Mouse (Mus musculus) heart, embryonic 13.5 days (tissue): Measurements from ENCODE around the gene Sall1. TPM values are rescaled to one million over a fixed set of nuclear protein-coding genes. Genes with fewer than 3 reads are reported as not detected.

ENCODE experiments used
- ATAC-seq: fragments of 200-750 bp; cut with Nextera tagmentation; 2 replicates; pipeline ENCODE4 v1.8.0; 2017; ENCODE audit warnings: moderate TSS enrichment; ENCODE audit not compliant: insufficient number of reproducible peaks, low FRiP score, low TSS enrichment; ENCODE audit errors: extremely low read depth
- H3K27ac ChIP-seq: fragments of 300-500 bp; sonication (generic); replicated peaks from 2 replicates; pipeline ENCODE4 v1.5.1; 2015; ENCODE audit warnings: moderate library complexity, mild to moderate bottlenecking, inconsistent platforms
- H3K27me3 ChIP-seq: fragments of 300-500 bp; sonication (generic); replicated peaks from 2 replicates; pipeline ENCODE4 v1.6.1; 2015; ENCODE audit warnings: mild to moderate bottlenecking, inconsistent platforms
- H3K36me3 ChIP-seq: fragments of 300-500 bp; sonication (generic); 2 replicates; pipeline ENCODE4 v1.6.1; 2015; ENCODE audit warnings: mild to moderate bottlenecking, inconsistent platforms
- H3K4me1 ChIP-seq: fragments of 300-500 bp; sonication (generic); 2 replicates; pipeline ENCODE4 v1.6.1; 2015; ENCODE audit warnings: inconsistent platforms
- H3K4me2 ChIP-seq: fragments of 300-500 bp; sonication (generic); 2 replicates; pipeline ENCODE4 v1.6.1; 2015; ENCODE audit warnings: inconsistent platforms, mild to moderate bottlenecking, moderate library complexity
- H3K4me3 ChIP-seq: fragments of 300-500 bp; sonication (generic); 2 replicates; pipeline ENCODE4 v1.5.1; 2015; ENCODE audit warnings: moderate library complexity, mild to moderate bottlenecking, inconsistent platforms
- H3K9ac ChIP-seq: fragments of 300-500 bp; sonication (generic); 2 replicates; pipeline ENCODE4 v1.6.1; 2015; ENCODE audit warnings: inconsistent platforms, mild to moderate bottlenecking, moderate library complexity
- H3K9me3 ChIP-seq: fragments of 300-500 bp; sonication (generic); 2 replicates; pipeline ENCODE4 v1.6.1; 2016; ENCODE audit warnings: inconsistent platforms
- WGBS: fragments of 180-500 bp; shearing (Covaris S2); methylation state at CpG from one replicate; pipeline ENCODE4 v1.1.7; 2015; ENCODE audit warnings: mixed read lengths; 5-methylcytosine and 5-hydroxymethylcytosine counted together
- polyA plus RNA-seq: library from polyadenylated mRNA; unstranded; fragments of >200 nt; fragmentation: Nextera tagmentation; extraction: Ambion mirVana; gene quantifications from 2 replicates; pipeline ENCODE4 v1.2.1, GENCODE M21; 2015

Sall1 gene
- polyA plus RNA-seq, 1 experiment from 2014 or later: 3.9 TPM

DNA sequence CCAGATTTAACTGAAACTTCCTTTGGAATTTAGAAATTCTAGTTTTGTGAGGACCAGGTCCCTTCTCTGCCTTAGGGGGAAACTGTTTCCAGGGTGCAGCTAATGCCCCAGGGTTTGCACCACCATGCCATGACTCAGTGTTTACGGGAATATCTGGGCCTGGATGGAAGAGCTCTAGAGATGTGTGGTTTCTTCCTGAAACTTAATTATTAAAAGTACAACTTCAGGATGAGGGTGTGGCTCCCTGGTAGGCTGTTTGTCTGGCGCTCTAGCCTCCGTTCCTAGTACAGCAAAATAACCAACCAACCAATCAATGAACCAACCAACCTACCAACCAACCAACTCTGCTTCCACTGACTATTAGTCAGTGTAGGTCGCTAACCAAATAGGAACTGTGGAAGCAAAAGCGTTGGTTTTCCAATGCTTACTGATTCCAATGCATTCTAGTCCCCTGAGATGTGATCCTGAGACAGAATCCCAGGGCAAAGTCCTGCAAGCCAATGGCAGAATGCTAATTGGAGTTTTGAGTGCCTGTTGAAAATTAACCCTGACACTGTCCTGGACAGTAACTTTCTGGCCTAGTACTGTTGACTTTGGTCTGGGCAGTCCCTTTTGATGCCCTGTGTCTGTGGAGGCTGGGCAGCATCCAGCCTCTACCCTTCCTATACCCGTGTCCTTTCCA, 31.0 kb downstream of the Sall1 start:
- no peak overlapping the region for H3K27ac ChIP-seq
- 83% methylated on average over 6 of the region's 6 CpGs for WGBS
- no peak for ATAC-seq
- H3K9me3 ChIP-seq: no peaks in the 10 kb centered on the region
- peaks cover 7% of the 10 kb centered on the region for H3K4me1 ChIP-seq
- H3K27me3 ChIP-seq: peaks cover 27% of the 10 kb centered on the region
- no peak overlapping the region for H3K4me2 ChIP-seq
- no peak overlapping the region for H3K4me3 ChIP-seq
- H3K9ac ChIP-seq: no peak overlapping the region
- no peaks in the 10 kb centered on the region for H3K36me3 ChIP-seq

- Histone ChIP-seq H3K9me3 (no peaks in the 10 kb centered on the region), H3K4me3 (no peak overlapping the region), H3K36me3 (no peaks in the 10 kb centered on the region), H3K27me3 (peaks cover 35% of the 10 kb centered on the region), H3K9ac (no peak overlapping the region), H3K27ac (no peak overlapping the region), H3K4me1 (peaks cover 10% of the 10 kb centered on the region), H3K4me2 (no peak overlapping the region)
- WGBS: 32% methylated on average over 12 of the region's 12 CpGs
- no peak for ATAC-seq
Observed at GRCm38 (mm10) chr8:89012024-89012712, 31.8 kb downstream of the Sall1 start.

DNA sequence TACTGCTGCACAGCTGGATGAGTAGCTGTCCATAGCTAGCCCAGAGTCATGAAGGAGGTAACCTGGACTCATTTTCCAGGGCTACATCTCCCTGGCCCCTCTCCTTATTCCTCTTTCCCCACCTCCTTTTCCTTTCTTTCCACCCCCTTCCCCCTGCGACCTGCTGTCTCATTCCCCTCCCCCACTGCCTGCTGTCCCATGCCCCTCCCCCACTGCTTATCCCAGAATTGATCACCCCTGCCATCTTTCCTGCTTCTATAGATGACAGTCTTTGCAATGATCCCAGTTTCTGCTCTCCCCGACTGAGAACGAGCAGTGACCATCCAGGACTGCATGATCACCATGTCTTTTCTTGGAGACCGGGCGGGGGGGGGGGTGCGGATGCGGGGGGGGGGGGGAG, 35.2 kb downstream of the Sall1 start:
- 0 out of 2 replicates have a peak, but pooled peaks cover 3% of the 10 kb centered on the region for H3K9me3 ChIP-seq
- no peak for ATAC-seq
- H3K27ac ChIP-seq: no peak overlapping the region
- no peaks in the 10 kb centered on the region for H3K36me3 ChIP-seq
- peaks cover 57% of the 10 kb centered on the region for H3K27me3 ChIP-seq
- no peak overlapping the region for H3K4me3 ChIP-seq
- peaks cover 11% of the 10 kb centered on the region for H3K4me1 ChIP-seq
- H3K9ac ChIP-seq: no peak overlapping the region
- no peak overlapping the region for H3K4me2 ChIP-seq
- WGBS: 36% methylated on average over 6 of the region's 7 CpGs

GRCm38 (mm10) chr8:89007114-89007513, 36.8 kb downstream of the Sall1 start:
- WGBS: 1% methylated on average over 8 of the region's 8 CpGs
- Histone ChIP-seq H3K4me3 (peak overlapping the region; percentile 58), H3K9ac (peak overlapping the region; percentile 28; the same call in 1 of the 2 replicates)

DNA sequence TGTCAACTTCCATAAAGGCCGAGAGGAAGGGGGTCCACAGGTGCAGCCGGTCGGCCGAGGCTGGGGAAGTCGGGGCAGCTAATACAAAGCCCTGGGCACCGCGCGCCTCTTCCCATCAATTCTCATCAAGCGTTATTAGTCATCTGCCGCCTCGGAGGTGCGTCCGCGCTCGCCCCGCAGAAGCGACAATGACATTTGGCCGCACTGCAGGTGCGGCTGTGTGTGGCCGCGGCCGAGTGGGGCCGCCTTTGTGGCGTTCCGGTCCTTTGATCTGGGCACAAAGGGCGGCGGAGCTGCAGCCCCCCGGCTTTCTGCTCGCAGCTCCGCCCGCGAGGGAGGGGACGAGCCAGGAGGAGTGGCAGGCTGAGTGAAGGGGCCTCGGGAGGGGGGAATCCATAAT, 37.5 kb downstream of the Sall1 start:
- Histone ChIP-seq H3K9me3 (0 out of 2 replicates have a peak, but pooled peaks cover 3% of the 10 kb centered on the region), H3K9ac (peak overlapping the region; percentile 76), H3K27ac (no peak overlapping the region), H3K4me3 (peak overlapping the region; percentile 58), H3K27me3 (peaks cover 49% of the 10 kb centered on the region), H3K36me3 (no peaks in the 10 kb centered on the region), H3K4me2 (peak overlapping the region; percentile 92), H3K4me1 (peaks cover 18% of the 10 kb centered on the region)
- WGBS: under 1% methylated on average over 34 of the region's 34 CpGs
- no peak for ATAC-seq

More at GRCm38 (mm10) chr8:89007114-89007513, 36.8 kb downstream of the Sall1 start:
- ATAC-seq: no peak
- Histone ChIP-seq H3K9me3 (0 out of 2 replicates have a peak, but pooled peaks cover 3% of the 10 kb centered on the region), H3K4me2 (peak overlapping the region; percentile 92), H3K36me3 (no peaks in the 10 kb centered on the region), H3K27ac (no peak overlapping the region), H3K4me1 (peaks cover 15% of the 10 kb centered on the region), H3K27me3 (peaks cover 52% of the 10 kb centered on the region)

DNA sequence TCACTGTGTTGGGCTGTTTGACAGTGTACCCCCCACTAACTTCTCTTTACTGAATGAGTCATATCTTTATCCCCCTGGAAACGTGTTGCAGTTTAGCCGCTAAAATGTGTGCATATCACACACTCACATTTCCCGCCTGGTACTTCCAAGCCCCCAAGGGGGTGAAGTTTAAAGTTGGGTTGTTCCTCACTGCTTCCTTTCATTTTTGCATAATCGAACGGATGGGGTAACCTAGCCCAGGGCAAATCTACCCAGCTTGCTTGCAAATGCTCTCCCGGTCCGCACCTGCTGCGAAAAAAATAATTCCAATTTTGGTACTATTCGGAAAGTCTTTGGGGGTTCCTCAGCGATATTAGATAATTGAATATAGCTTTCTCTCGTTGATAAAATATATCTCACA, 38.2 kb downstream of the Sall1 start:
- H3K4me1 ChIP-seq: peaks cover 18% of the 10 kb centered on the region
- peak overlapping the region; percentile 76; the same call in 1 of the 2 replicates for H3K9ac ChIP-seq
- WGBS: 34% methylated on average over 11 of the region's 11 CpGs
- H3K4me2 ChIP-seq: peak overlapping the region; percentile 92
- H3K27me3 ChIP-seq: peaks cover 48% of the 10 kb centered on the region
- no peaks in the 10 kb centered on the region for H3K36me3 ChIP-seq
- ATAC-seq: no peak
- no peak overlapping the region for H3K27ac ChIP-seq
- peak overlapping the region; percentile 58 for H3K4me3 ChIP-seq
- 0 out of 2 replicates have a peak, but pooled peaks cover 3% of the 10 kb centered on the region for H3K9me3 ChIP-seq

- Histone ChIP-seq H3K4me1 (peaks cover 18% of the 10 kb centered on the region), H3K27ac (no peak overlapping the region), H3K4me2 (no peak overlapping the region), H3K27me3 (peaks cover 54% of the 10 kb centered on the region), H3K9ac (no peak overlapping the region), H3K36me3 (no peaks in the 10 kb centered on the region), H3K4me3 (no peak overlapping the region), H3K9me3 (0 out of 2 replicates have a peak, but pooled peaks cover 3% of the 10 kb centered on the region)
- 32% methylated on average over 2 of the region's 2 CpGs for WGBS
- no peak for ATAC-seq
Observed at GRCm38 (mm10) chr8:89004041-89004440, 39.9 kb downstream of the Sall1 start.

- peaks cover 50% of the 10 kb centered on the region for H3K27me3 ChIP-seq
- no peak overlapping the region for H3K4me3 ChIP-seq
- no peak overlapping the region for H3K9ac ChIP-seq
- no peak overlapping the region for H3K4me2 ChIP-seq
- no peaks in the 10 kb centered on the region for H3K36me3 ChIP-seq
- peaks cover 18% of the 10 kb centered on the region for H3K4me1 ChIP-seq
- H3K9me3 ChIP-seq: 0 out of 2 replicates have a peak, but pooled peaks cover 3% of the 10 kb centered on the region
- 47% methylated on average over 8 of the region's 8 CpGs for WGBS
- no peak overlapping the region for H3K27ac ChIP-seq
- no peak for ATAC-seq
Observed at GRCm38 (mm10) chr8:89003336-89003896, 40.5 kb downstream of the Sall1 start.

GRCm38 (mm10) chr8:89002128-89002527, 41.8 kb downstream of the Sall1 start:
- 32% methylated on average over 2 of the region's 2 CpGs for WGBS
- Histone ChIP-seq H3K9me3 (0 out of 2 replicates have a peak, but pooled peaks cover 3% of the 10 kb centered on the region), H3K27me3 (peaks cover 38% of the 10 kb centered on the region)

GRCm38 (mm10) chr8:88997276-88997675, 46.7 kb downstream of the Sall1 start:
- Histone ChIP-seq H3K9me3 (no peaks in the 10 kb centered on the region), H3K4me3 (no peak overlapping the region), H3K36me3 (no peaks in the 10 kb centered on the region), H3K4me2 (no peak overlapping the region), H3K4me1 (peaks cover 6% of the 10 kb centered on the region; the same call in 1 of the 2 replicates), H3K9ac (no peak overlapping the region), H3K27me3 (peaks cover 23% of the 10 kb centered on the region; the same call in 1 of the 2 replicates), H3K27ac (no peak overlapping the region)
- no peak for ATAC-seq
- 82% methylated on average over 2 of the region's 2 CpGs for WGBS

More at GRCm38 (mm10) chr8:89002128-89002527, 41.8 kb downstream of the Sall1 start:
- no peak overlapping the region for H3K4me2 ChIP-seq
- H3K4me1 ChIP-seq: peaks cover 15% of the 10 kb centered on the region
- no peak overlapping the region for H3K9ac ChIP-seq
- H3K27ac ChIP-seq: no peak overlapping the region
- H3K4me3 ChIP-seq: no peak overlapping the region
- no peaks in the 10 kb centered on the region for H3K36me3 ChIP-seq
- ATAC-seq: no peak

GRCm38 (mm10) chr8:88991780-88992509, 52.0 kb downstream of the Sall1 start:
- ATAC-seq: no peak

More at GRCm38 (mm10) chr8:88991780-88992509, 52.0 kb downstream of the Sall1 start:
- Histone ChIP-seq H3K9me3 (no peaks in the 10 kb centered on the region), H3K4me3 (no peak overlapping the region), H3K27ac (no peak overlapping the region), H3K36me3 (no peaks in the 10 kb centered on the region), H3K4me1 (no peaks in the 10 kb centered on the region), H3K4me2 (no peak overlapping the region), H3K27me3 (peaks cover 23% of the 10 kb centered on the region; the same call in 1 of the 2 replicates), H3K9ac (no peak overlapping the region)
- WGBS: 74% methylated on average over 15 of the region's 15 CpGs
